Mouse (Mus musculus): ENCODE data around the gene Cdkn2aip. TPM values are rescaled to one million over a fixed set of nuclear protein-coding genes. Genes with fewer than 3 reads are reported as not detected.

Gene Cdkn2aip
- polyA plus RNA-seq (2012; rRNA removed), result 39.7 and 40.1 TPM in 2 replicates

DNA sequence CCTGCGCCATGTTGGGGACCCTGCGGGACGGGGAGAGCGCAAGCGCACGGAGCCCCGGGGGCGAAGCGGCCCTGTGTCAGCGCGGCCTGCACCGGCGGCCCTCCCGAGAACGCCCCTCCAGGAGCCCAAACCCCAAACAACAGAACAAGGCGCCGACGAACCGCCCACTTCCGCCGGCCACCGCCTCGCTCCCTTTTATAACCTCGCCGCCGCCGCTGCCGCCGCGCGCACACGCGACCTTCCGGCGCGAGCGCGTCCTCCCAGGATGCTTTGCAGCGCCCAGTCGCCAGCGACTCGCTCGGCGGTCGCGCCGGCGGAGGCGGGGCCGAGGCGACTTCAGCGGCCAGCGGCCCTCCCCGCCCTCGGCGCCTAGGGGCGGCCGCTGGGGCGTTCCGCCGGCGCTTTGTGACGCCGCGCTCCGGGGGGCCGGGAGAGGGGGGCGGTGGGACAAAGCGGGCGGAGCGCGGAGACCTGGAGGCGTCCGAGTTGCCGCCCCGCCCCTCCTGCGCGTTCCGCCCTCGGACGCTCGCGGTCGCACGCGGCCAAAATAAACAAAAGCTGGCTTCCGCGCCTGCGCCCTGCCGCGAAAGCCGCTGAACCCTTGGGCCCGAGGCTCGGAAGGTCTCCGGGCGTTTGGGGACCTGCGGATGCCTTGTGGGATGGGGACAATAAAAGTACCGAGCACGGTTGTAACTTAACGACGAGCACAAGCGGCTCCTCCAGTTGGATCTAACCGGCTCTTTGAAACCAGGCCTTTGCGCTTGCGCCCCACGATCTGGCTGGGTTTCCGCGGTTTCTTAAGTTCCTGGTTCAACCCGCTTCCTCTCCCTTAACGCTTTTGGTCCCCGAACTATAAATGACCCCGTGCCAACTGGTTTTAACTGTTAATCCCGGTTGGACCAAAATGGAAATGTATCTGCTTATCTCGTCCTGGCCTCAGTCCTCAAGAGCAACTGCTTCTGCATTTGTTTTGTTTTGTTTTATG lies at the start of gene Cdkn2aip:
Gene Cdkn2aip (minus strand): TSS at position 172 of the 985 bp plus-strand sequence.
- TF ChIP-seq CTCF (IDR thresholded peaks at IDR 0.05; ENCODE audit: control insufficient read depth, insufficient read depth, insufficient replicate concordance, low read depth, low read length) (no peak), POLR2A (IDR thresholded peaks at IDR 0.05; ENCODE audit: control insufficient read depth, low read depth, low read length) (peak; percentile 92)
- Histone ChIP-seq H3K27me3 (ENCODE audit: control insufficient read depth, insufficient read depth, low read length) (no peaks in the 10 kb centered on the region), H3K27ac (ENCODE audit: control insufficient read depth, insufficient read depth, low read depth, low read length) (peak within 1 kb of the TSS; percentile 98), H3K36me3 (ENCODE audit: control insufficient read depth, insufficient read depth, low read length) (peaks cover 10% of the 10 kb centered on the region), H3K4me3 (ENCODE audit: control insufficient read depth, low read depth, low read length) (peak within 1 kb of the TSS; percentile 96), H3K4me1 (ENCODE audit: control insufficient read depth, insufficient read depth, low read length) (peaks cover 11% of the 10 kb centered on the region)

DNA sequence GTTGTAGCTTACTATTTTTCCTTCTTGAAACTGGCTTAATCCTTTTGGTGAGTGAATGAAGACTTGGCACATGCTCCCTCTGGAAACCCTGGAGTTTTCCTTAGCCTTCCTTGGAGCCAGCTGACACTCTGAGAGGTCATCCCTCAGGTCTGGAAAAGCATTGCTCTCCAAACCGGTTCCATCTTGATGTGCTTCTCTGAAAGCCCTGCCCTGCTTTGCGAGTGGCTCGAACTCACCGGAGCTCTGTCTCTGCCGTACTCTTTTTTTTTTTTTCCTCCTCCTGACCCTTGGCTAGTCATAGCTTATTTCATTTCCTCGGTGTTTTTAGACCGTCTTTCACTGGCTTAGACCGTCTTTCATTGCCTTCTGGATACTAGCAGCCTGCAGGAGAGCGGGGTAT lies 49.5 kb upstream of the Cdkn2aip start:
- TF ChIP-seq POLR2A (IDR thresholded peaks at IDR 0.05; ENCODE audit: control insufficient read depth, low read depth, low read length), result no peak
- TF ChIP-seq CTCF (IDR thresholded peaks at IDR 0.05; ENCODE audit: control insufficient read depth, insufficient read depth, insufficient replicate concordance, low read depth, low read length), result no peak
- Histone ChIP-seq H3K27ac (ENCODE audit: control insufficient read depth, insufficient read depth, low read depth, low read length) (peak overlapping the region; percentile 57; the same call in 1 of the 2 replicates), H3K36me3 (ENCODE audit: control insufficient read depth, insufficient read depth, low read length) (no peaks in the 10 kb centered on the region), H3K4me3 (ENCODE audit: control insufficient read depth, low read depth, low read length) (no peak overlapping the region), H3K4me1 (ENCODE audit: control insufficient read depth, insufficient read depth, low read length) (peaks cover 10% of the 10 kb centered on the region; the same call in 1 of the 2 replicates), H3K27me3 (ENCODE audit: control insufficient read depth, insufficient read depth, low read length) (no peaks in the 10 kb centered on the region)

DNA sequence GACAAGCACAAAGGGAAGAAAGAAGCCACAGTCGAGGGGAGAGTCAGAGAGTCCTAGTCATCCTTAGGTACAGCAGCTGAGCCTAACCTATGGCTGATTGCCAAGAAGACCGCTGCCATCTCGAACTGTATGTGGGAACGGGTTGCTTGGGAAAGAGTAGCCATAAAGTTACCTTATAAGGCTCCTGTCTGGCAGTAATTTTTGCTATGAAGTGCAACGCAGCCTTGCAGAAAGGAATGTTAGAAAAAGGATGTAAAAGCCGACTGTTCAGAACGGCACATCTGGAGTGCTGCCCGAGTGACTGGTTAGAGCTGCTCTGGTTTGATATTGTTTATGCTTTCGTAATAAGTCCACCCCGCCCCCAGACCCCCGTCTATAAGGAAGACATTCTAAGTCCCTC lies 47.0 kb upstream of the Cdkn2aip start:
- no peaks in the 10 kb centered on the region for H3K36me3 ChIP-seq (ENCODE audit: control insufficient read depth, insufficient read depth, low read length)
- H3K27me3 ChIP-seq (ENCODE audit: control insufficient read depth, insufficient read depth, low read length), result no peaks in the 10 kb centered on the region
- H3K27ac ChIP-seq (ENCODE audit: control insufficient read depth, insufficient read depth, low read depth, low read length), result peak overlapping the region; percentile 25; the same call in 1 of the 2 replicates
- H3K4me3 ChIP-seq (ENCODE audit: control insufficient read depth, low read depth, low read length), result no peak overlapping the region
- peaks cover 10% of the 10 kb centered on the region; the same call in 1 of the 2 replicates for H3K4me1 ChIP-seq (ENCODE audit: control insufficient read depth, insufficient read depth, low read length)
- TF ChIP-seq POLR2A (IDR thresholded peaks at IDR 0.05; ENCODE audit: control insufficient read depth, low read depth, low read length) (no peak), CTCF (IDR thresholded peaks at IDR 0.05; ENCODE audit: control insufficient read depth, insufficient read depth, insufficient replicate concordance, low read depth, low read length) (no peak)

DNA sequence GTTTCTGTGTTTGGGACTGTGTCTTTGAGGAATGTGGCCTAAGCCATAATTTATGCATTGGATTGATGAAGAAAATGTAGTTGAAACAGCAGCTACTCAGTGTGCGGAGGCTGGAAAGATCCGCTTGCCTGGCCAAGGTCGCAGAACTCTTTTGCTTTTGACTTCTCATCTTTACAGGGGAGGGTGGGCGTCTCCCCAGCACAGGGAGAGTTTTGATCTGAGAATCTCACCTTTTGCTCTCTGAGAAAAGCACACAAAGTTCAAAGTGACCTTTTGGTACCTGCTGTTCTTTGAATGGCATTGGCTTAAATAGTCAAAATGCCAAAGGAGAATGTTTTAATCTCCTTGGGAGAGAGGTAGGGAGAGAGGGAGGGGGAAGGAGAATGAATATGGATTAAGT lies 46.5 kb upstream of the Cdkn2aip start:
- no peaks in the 10 kb centered on the region for H3K27me3 ChIP-seq (ENCODE audit: control insufficient read depth, insufficient read depth, low read length)
- H3K4me3 ChIP-seq (ENCODE audit: control insufficient read depth, low read depth, low read length), result no peak overlapping the region
- TF ChIP-seq POLR2A (IDR thresholded peaks at IDR 0.05; ENCODE audit: control insufficient read depth, low read depth, low read length) (no peak), CTCF (IDR thresholded peaks at IDR 0.05; ENCODE audit: control insufficient read depth, insufficient read depth, insufficient replicate concordance, low read depth, low read length) (no peak)
- peaks cover 10% of the 10 kb centered on the region; the same call in 1 of the 2 replicates for H3K4me1 ChIP-seq (ENCODE audit: control insufficient read depth, insufficient read depth, low read length)
- no peaks in the 10 kb centered on the region for H3K36me3 ChIP-seq (ENCODE audit: control insufficient read depth, insufficient read depth, low read length)
- H3K27ac ChIP-seq (ENCODE audit: control insufficient read depth, insufficient read depth, low read depth, low read length), result no peak overlapping the region

- no peaks in the 10 kb centered on the region for H3K36me3 ChIP-seq (ENCODE audit: control insufficient read depth, insufficient read depth, low read length)
- H3K27me3 ChIP-seq (ENCODE audit: control insufficient read depth, insufficient read depth, low read length), result no peaks in the 10 kb centered on the region
- no peaks in the 10 kb centered on the region; the same call in none of the 2 replicates for H3K4me1 ChIP-seq (ENCODE audit: control insufficient read depth, insufficient read depth, low read length)
- no peak overlapping the region for H3K27ac ChIP-seq (ENCODE audit: control insufficient read depth, insufficient read depth, low read depth, low read length)
- no peak overlapping the region for H3K4me3 ChIP-seq (ENCODE audit: control insufficient read depth, low read depth, low read length)
- no peak for TF ChIP-seq CTCF (IDR thresholded peaks at IDR 0.05; ENCODE audit: control insufficient read depth, insufficient read depth, insufficient replicate concordance, low read depth, low read length)
- no peak for TF ChIP-seq POLR2A (IDR thresholded peaks at IDR 0.05; ENCODE audit: control insufficient read depth, low read depth, low read length)
Observed at GRCm38 (mm10) chr8:47753121-47753520, 39.4 kb upstream of the Cdkn2aip start.

DNA sequence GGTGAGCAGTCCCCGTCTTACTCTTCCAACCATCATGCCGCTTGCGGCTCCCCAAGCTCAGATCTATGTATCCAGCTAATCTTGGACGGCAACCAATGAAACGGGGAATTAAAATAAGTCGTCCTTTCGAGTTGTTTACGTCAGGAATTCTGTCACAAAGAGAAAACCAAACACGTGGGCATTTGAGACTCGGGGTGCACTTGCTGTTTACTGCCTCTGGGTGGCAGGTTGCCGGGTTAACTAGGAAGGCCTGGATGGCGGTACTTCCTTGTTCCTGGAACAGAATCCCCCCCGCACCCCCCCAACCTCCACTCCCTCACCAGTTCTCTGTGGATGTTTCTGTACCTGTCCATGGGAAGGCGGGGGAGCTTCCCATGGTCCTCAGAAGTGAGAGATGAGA lies 36.4 kb upstream of the Cdkn2aip start:
- H3K4me1 ChIP-seq (ENCODE audit: control insufficient read depth, insufficient read depth, low read length), result no peaks in the 10 kb centered on the region; the same call in none of the 2 replicates
- no peaks in the 10 kb centered on the region for H3K36me3 ChIP-seq (ENCODE audit: control insufficient read depth, insufficient read depth, low read length)
- H3K4me3 ChIP-seq (ENCODE audit: control insufficient read depth, low read depth, low read length), result peak overlapping the region; percentile 83
- no peak overlapping the region for H3K27ac ChIP-seq (ENCODE audit: control insufficient read depth, insufficient read depth, low read depth, low read length)
- TF ChIP-seq POLR2A (IDR thresholded peaks at IDR 0.05; ENCODE audit: control insufficient read depth, low read depth, low read length) (0 out of 2 replicates have a peak, but pooled peaks have one; percentile 43), CTCF (IDR thresholded peaks at IDR 0.05; ENCODE audit: control insufficient read depth, insufficient read depth, insufficient replicate concordance, low read depth, low read length) (peak; percentile 33; the same call in 1 of the 2 replicates)
- no peaks in the 10 kb centered on the region for H3K27me3 ChIP-seq (ENCODE audit: control insufficient read depth, insufficient read depth, low read length)

- Histone ChIP-seq H3K4me3 (ENCODE audit: control insufficient read depth, low read depth, low read length) (peak overlapping the region; percentile 83), H3K36me3 (ENCODE audit: control insufficient read depth, insufficient read depth, low read length) (no peaks in the 10 kb centered on the region), H3K4me1 (ENCODE audit: control insufficient read depth, insufficient read depth, low read length) (no peaks in the 10 kb centered on the region; the same call in none of the 2 replicates), H3K27ac (ENCODE audit: control insufficient read depth, insufficient read depth, low read depth, low read length) (no peak overlapping the region), H3K27me3 (ENCODE audit: control insufficient read depth, insufficient read depth, low read length) (no peaks in the 10 kb centered on the region)
- TF ChIP-seq POLR2A (IDR thresholded peaks at IDR 0.05; ENCODE audit: control insufficient read depth, low read depth, low read length) (no peak), CTCF (IDR thresholded peaks at IDR 0.05; ENCODE audit: control insufficient read depth, insufficient read depth, insufficient replicate concordance, low read depth, low read length) (no peak)
Observed at GRCm38 (mm10) chr8:47749491-47749890, 35.8 kb upstream of the Cdkn2aip start.
